Mouse (Mus musculus): ENCODE data around the gene Hs6st1.

GRCm38 (mm10) chr1:36098432-36098831, 30.2 kb downstream of the Hs6st1 start:
- no peak for TF ChIP-seq POLR2A (IDR thresholded peaks at IDR 0.05; ENCODE audit: low read depth, low read length)
- TF ChIP-seq CTCF (IDR thresholded peaks at IDR 0.05; ENCODE audit: extremely low read depth, insufficient read depth, insufficient read length, insufficient replicate concordance) = no peak

Measured in spleen, adult 2 months (tissue).